Mouse (Mus musculus) spleen, adult 2 months (tissue): ENCODE measurements at regions not wholly inside any gene's neighbourhood (a gene's known extent, or its start where the extent isn't known, plus 50 kb on each side); places are given as distances from the start of the nearest gene placed in this dataset.

Experiments used
- DNase-seq, 2 experiments: peaks; one replicate each; pipeline versions ENCODE4 v3.0.0 to v3.0.0-alpha.2; 2012 to 2021; ENCODE audit warnings: low spot score in 2 of 2, low read depth in 1 of 2
- H3K27ac ChIP-seq: fragments of 200-500 bp; 2 replicates; pipeline ENCODE4 v1.5.1; 2012; ENCODE audit warnings: low read length, inconsistent platforms; ENCODE audit not compliant: insufficient read depth
- H3K27me3 ChIP-seq: fragments of 200-500 bp; 2 replicates; pipeline ENCODE4 v1.6.1; 2012; ENCODE audit warnings: mild to moderate bottlenecking, moderate library complexity, low read length, inconsistent platforms; ENCODE audit not compliant: control insufficient read depth, insufficient read depth
- H3K36me3 ChIP-seq: fragments of 200-500 bp; 2 replicates; pipeline ENCODE4 v1.6.1; 2012; ENCODE audit warnings: mild to moderate bottlenecking, low read length, inconsistent platforms; ENCODE audit not compliant: control insufficient read depth, insufficient read depth
- H3K4me1 ChIP-seq: fragments of 200-500 bp; 2 replicates; pipeline ENCODE4 v1.6.1; 2011; ENCODE audit warnings: inconsistent platforms; ENCODE audit not compliant: control insufficient read depth, insufficient read depth, insufficient read length
- H3K4me3 ChIP-seq: fragments of 200-500 bp; 2 replicates; pipeline ENCODE4 v1.5.1; 2011; ENCODE audit warnings: mild to moderate bottlenecking, inconsistent platforms; ENCODE audit not compliant: insufficient read depth, insufficient read length; ENCODE audit errors: extremely low read depth
- CTCF ChIP-seq: fragments of 200-500 bp; IDR thresholded peaks from 2 replicates; pipeline ENCODE4 v1.5.1; 2011; ENCODE audit warnings: mild to moderate bottlenecking, inconsistent platforms; ENCODE audit not compliant: insufficient read depth, insufficient read length, insufficient replicate concordance; ENCODE audit errors: extremely low read depth
- POLR2A ChIP-seq: fragments of 200-500 bp; IDR thresholded peaks from 2 replicates; pipeline ENCODE4 v1.6.1; 2011; ENCODE audit warnings: low read depth, low read length, inconsistent platforms
- WGBS: fragments of 180-500 bp; shearing (Covaris S2); methylation state at CpG from one replicate; pipeline ENCODE4 v1.1.7; 2018; 5-methylcytosine and 5-hydroxymethylcytosine counted together

DNA sequence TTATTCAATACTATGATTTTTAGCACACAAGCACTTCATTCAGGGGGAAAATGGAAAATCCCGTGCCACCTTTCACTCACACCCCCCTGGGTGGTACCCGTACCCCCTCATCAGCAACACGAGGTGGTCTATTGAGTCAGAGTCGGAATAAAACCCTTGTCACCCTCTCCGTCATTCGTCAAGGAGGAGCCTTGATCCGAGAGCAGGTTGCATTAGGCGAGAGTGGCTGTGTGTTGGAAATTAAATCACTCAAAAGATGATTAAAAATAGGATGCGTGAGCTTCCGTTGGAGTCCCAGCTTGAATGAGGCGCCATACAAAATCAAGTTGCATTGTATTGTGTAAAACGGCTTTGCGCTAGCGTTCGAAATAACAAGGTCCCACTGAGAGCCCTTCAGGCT lies 236.5 kb upstream of the 3110018I06Rik start:
- no peak overlapping the region for H3K27ac ChIP-seq
- H3K36me3 ChIP-seq = no peaks in the 10 kb centered on the region
- DNase-seq = no peak
- TF ChIP-seq POLR2A = no peak
- no peak for TF ChIP-seq CTCF
- H3K4me1 ChIP-seq = no peaks in the 10 kb centered on the region
- WGBS = 85% methylated on average over 15 of the region's 15 CpGs
- no peaks in the 10 kb centered on the region for H3K27me3 ChIP-seq
- H3K4me3 ChIP-seq = no peak overlapping the region

DNA sequence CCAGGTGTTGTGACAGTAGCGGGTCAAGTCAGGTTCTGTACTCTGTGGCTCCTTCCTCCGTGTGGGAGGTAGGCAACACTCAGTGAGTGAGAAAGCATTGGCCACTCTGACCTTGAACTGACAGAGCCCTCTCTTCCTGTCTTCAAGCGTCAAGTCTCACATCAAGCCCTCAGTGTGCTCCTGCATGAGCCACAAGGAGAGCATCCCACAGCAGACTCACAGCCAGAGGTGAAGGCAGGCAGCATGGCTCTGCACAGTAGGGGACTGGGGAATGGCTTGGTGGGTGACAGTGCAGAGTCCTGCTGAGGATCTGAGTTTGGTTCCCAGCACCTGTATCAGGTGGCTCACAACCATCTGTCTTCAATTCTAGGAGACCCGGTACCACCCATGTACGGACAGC lies 226.4 kb upstream of the 3110018I06Rik start:
- 86% methylated on average over 5 of the region's 5 CpGs for WGBS
- Histone ChIP-seq H3K4me1 (no peaks in the 10 kb centered on the region), H3K4me3 (no peak overlapping the region), H3K27me3 (no peaks in the 10 kb centered on the region), H3K27ac (no peak overlapping the region), H3K36me3 (no peaks in the 10 kb centered on the region)
- DNase-seq = no peak
- TF ChIP-seq POLR2A (no peak), CTCF (no peak)

DNA sequence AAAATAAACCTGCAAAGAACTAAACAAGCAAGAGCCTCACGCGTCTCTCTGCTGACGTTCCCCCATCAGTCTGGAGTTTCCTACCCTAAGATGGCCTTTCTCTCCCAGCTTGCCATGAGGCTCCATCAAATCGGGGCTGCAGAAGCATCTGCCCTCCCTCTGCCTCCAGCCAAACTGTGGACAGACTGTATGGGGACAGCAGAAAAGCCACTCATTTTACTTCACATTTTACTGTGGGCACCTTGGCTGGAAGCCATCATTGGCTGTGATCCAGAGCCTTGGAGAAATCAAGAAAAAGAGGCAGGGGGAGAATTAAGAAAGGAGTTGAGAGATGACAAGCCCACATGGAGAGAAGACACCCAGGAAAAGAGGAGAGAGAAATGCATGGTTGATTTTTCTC lies 225.9 kb upstream of the 3110018I06Rik start:
- TF ChIP-seq CTCF (no peak), POLR2A (no peak)
- WGBS = 93% methylated on average over 4 of the region's 4 CpGs

DNA sequence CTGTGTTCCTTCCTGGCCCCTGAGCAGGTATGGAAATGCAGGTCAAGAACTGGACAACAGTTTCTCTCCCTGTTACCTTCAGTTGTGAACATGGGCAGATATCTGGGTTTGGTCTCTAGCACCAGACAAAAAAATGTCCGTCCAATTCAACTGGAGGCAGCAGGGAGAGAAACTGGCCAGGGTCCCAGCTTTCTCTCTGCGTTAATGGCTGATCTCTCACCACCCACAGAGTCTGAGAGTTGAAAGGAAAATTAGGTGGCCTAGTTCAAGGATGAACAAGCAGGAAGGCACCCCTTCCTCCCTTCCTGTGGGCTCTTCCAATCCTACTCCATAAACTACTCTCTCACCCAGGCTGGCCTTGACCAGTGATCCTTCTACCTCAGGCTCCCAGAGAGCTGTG lies 221.7 kb upstream of the 3110018I06Rik start:
- H3K36me3 ChIP-seq = no peaks in the 10 kb centered on the region
- no peaks in the 10 kb centered on the region for H3K4me1 ChIP-seq
- no peak overlapping the region for H3K4me3 ChIP-seq
- no peaks in the 10 kb centered on the region for H3K27me3 ChIP-seq
- no peak overlapping the region for H3K27ac ChIP-seq
- no peak for TF ChIP-seq CTCF
- TF ChIP-seq POLR2A = no peak
- 79% methylated on average over 2 of the region's 2 CpGs for WGBS
- DNase-seq = no peak

More for the DNA sequence above, 225.9 kb upstream of the 3110018I06Rik start:
- Histone ChIP-seq H3K27ac (no peak overlapping the region), H3K4me1 (no peaks in the 10 kb centered on the region), H3K4me3 (no peak overlapping the region), H3K27me3 (no peaks in the 10 kb centered on the region), H3K36me3 (no peaks in the 10 kb centered on the region)
- no peak for DNase-seq

DNA sequence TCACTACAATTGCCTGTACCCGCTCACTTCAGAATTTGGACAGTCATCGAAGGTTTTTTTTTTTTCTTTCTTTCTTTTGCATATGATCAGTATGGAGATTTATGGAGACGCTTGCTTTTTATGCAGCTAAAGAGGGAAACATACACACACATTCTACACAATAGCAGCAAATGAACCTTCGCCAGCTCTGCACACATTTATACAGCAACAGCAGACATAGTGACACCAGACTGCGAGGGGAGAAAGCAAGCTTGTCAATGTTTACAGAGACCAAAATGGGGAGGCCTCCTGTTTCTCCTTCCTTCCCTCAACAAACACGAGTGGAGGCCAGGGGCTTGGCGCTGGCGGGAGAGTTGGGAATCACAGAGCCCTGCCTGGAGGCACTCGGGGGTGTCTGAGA lies 202.8 kb upstream of the 3110018I06Rik start:
- TF ChIP-seq POLR2A (no peak), CTCF (no peak)
- Histone ChIP-seq H3K4me1 (no peaks in the 10 kb centered on the region), H3K27ac (no peak overlapping the region), H3K4me3 (no peak overlapping the region), H3K27me3 (no peaks in the 10 kb centered on the region), H3K36me3 (no peaks in the 10 kb centered on the region)
- no peak for DNase-seq
- 80% methylated on average over 9 of the region's 9 CpGs for WGBS

DNA sequence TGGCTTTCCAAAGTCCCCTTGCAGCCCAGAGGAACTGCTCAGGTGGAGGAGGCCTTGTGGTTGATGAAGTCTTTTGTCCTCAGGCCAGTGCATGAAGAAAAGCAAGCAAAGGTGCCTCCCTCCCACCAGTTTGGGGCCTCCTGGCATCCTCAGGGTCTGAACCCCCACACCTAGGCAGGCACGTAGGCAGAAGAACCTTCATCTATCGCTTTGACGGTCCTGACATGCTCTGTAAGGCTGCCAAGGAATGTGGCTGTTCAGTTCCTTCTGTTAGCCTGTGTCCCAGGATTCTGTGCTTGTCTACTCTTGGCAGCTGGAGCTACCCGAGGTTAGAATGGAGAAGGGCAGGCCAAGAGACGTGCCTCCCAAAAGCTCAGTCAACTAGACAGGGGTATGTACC lies 197.1 kb upstream of the 3110018I06Rik start:
- Histone ChIP-seq H3K27ac (no peak overlapping the region), H3K4me1 (no peaks in the 10 kb centered on the region), H3K27me3 (no peaks in the 10 kb centered on the region), H3K36me3 (no peaks in the 10 kb centered on the region), H3K4me3 (no peak overlapping the region)
- TF ChIP-seq CTCF (no peak), POLR2A (no peak)
- WGBS = 81% methylated on average over 5 of the region's 5 CpGs
- no peak for DNase-seq

DNA sequence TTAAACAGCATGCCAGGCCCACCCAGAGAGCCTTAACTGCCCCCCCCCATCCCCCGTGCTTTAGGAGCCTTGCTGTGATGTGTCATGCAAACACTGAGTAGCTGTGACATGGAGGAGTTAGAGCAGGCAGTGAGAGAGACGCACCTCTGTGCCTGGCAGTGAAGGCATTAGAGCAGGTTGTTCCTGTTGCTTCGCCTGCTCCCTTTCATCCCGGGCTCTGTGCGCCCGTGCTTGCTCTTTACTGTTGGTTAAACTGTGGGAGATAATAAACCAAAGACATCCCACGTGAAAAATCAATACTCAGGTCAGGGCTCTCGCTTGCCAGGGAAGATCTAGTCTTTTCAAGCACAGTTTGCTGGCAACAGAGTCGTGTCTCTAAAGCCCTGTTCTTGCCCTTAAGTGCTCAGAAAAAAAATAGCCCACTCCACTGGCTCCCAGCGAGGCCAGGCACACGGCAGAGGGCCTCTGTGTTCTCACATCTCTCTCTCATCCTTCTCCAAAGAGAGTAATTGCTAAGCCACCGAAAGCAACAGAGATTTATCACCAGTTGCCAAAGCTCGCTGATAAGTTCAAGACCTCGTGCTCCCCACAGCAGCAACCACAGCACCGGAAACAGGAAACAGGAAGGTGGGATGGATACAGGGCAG lies 181.2 kb upstream of the 3110018I06Rik start:
- WGBS = 24% methylated on average over 15 of the region's 15 CpGs
- H3K27me3 ChIP-seq = no peaks in the 10 kb centered on the region
- no peak overlapping the region for H3K4me3 ChIP-seq
- DNase-seq = no peak
- no peaks in the 10 kb centered on the region for H3K4me1 ChIP-seq
- no peak overlapping the region for H3K27ac ChIP-seq
- TF ChIP-seq POLR2A (no peak), CTCF (no peak)
- H3K36me3 ChIP-seq = no peaks in the 10 kb centered on the region

DNA sequence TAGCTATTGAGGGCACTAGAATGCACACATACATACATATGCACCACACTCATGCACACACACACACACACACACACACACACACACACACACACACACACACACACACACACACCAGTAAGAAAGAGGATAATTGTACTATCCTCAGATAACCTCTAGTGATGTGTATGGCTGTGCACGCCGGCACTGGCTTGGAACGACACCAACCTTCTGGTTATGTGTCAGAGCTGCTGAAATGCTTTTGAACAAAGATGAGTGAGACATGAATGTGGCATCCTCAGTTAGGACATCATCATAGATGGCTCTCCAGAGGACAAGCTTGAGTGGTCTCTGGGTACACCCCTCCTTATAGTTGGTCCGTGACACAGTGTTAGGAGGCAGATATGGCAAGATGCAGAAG lies 173.0 kb upstream of the 3110018I06Rik start:
- no peaks in the 10 kb centered on the region for H3K27me3 ChIP-seq
- no peak overlapping the region for H3K4me3 ChIP-seq
- TF ChIP-seq CTCF = no peak
- H3K36me3 ChIP-seq = no peaks in the 10 kb centered on the region
- no peaks in the 10 kb centered on the region for H3K4me1 ChIP-seq
- no peak for DNase-seq
- 96% methylated on average over 4 of the region's 4 CpGs for WGBS
- no peak overlapping the region for H3K27ac ChIP-seq
